Mouse (Mus musculus) mesoderm, embryonic 11.5 days (tissue): ENCODE measurements around the gene Ggta1.

ENCODE experiments used
- DNase-seq: peaks from one replicate; pipeline ENCODE4 v3.0.0-alpha.2; 2012; ENCODE audit warnings: low read depth, low spot score

Ggta1 gene

DNA sequence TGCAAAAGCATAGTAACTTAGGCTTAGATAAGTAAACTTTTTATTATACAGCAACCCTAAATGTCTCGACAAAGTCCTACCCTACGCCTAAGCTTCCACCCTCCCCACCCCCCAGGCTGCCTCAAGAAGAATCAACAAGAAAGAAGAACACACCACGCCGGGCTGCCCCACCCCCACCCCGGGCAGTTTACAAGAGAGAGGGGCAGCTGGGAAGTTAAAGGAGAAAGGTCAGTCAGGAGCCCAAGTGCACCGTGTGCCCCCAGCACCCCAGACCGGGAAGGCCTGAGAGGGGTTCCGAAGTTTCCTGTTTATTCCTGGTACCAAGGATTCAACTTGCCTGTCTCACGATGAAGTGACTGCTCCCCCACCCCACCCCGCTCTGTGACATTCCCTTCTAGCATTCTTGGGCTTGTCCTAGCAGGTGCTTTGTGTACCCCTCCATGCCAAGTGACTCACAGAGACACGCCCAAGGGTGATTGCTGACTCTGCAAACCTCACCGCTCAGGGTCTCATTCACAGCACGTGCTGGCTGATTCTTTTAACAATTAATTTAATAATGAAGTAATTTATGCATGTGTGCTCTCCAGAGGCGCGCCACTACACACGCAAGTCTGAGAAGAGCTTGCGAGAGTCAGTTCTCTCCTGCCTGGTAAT, 27.6 kb upstream of the Ggta1 start:
- no peak for DNase-seq

DNA sequence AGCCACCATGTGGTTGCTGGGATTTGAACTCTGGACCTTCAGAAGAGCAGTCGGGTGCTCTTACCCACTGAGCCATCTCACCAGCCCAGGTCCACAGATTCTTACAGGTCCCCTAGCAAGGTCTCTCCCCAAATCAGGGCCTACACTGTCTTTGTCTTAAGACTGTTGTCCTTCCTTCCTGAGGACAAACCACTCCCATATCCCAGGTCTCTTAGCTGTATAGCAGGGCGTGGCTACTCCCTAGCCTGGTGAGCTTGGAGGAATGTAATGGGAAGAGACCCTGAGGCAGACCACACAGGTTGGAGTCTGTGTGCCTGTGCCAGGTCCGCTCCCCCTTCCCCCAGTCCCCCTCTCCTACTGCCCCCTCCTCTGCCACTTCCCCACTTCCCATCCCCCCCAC, 24.7 kb upstream of the Ggta1 start:
- DNase-seq, result no peak

DNA sequence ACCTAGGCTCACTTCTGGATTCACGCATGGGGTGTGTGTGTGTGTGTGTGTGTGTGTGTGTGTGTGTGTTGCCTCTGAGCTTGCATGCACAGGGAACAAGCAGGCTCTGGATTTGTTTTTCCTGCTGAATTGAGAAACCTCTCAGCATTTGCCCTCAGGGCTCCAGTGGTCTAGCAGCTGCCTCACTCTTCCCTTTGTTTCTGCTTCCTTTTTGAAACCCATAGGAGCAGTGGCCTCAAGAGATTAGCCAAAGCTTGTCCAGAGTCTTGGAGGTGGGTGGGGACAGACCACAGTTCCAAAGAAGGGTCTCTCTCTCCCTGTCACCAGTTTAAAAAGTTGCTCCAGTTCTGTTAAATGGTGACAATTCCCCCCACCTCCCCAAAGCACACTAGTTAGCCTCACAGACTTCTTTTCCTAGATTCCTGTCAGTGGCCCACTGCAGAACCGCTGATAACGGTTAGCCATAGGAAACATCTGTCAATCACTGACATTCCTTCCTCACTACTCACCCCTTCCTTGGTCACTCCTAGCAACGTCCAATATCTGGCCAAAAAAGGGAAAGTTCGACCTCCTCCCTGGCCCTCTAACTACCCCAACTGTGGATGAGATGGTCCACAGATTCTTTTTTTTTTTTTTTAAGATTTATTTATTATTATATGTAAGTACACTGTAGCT, 24.1 kb upstream of the Ggta1 start:
- no peak for DNase-seq

DNA sequence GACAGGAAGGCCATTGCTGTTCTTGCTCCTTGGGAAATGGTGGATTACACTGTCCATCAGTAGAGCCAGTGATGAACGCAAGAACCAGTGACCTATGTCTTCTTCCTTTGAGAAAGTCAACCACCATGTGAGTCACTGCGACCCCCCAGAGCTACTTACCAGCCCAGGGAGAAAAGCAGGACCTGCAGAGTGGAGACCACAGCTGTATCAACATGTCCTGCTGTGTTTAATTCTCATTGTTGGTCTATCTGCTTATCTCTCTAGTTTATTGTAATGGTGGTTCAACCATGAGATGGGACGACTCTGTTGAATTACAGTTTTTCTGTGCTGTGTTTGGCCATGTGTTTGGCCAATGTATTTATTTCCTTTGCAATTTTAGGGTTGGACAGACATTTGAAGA, 21.1 kb upstream of the Ggta1 start:
- no peak for DNase-seq

DNA sequence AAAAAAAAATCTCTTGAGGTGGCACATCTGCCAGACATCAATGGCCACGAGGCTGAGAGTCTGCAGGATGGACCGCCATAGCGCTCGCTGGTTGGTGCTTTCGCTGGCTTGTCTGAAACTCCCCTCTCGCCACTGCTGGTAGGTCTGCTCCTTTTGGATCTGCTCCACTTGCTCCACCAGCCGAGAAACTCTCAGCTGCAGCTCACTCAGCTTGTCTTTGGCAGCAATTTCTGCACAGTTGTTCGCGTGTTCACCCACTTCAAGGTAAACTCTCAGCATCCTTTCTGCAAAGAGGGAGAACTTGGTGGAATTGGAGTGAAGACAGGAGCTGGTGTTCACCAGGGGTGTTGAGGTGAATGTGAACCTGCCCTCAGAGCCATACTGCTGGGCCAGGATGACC, 20.4 kb upstream of the Ggta1 start:
- no peak for DNase-seq

DNA sequence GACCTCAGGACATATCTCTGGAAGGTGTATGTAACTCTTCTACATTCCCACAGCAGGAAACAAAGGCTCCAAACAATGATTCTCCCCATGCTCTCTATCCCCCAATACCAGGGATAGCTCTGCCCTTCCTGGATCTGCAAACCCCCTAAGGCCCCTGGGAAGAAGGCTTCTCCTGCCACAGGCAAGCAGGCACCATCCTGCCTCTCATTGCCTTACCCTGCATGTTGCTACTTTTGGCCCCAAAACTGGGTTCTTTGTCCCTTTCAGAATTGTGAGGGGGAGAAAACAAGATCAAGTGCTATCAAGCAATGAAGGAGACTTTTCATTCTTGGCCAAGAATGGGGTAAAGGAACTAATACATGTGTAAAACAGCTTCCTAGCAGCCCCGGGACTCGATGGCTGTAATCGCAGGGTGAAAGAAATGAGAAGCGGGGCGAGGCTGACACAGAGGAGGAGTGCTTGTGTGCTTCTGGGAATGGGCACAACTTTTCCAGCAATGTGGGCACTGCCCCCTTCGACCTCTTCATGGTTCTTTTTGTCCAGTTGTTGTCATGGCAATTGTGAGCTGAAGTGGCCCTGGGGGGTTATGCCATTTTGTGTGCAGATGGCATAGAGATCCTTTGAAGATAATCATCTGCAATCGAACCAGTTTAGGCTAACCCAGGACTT, 18.4 kb upstream of the Ggta1 start:
- DNase-seq, result no peak

DNA sequence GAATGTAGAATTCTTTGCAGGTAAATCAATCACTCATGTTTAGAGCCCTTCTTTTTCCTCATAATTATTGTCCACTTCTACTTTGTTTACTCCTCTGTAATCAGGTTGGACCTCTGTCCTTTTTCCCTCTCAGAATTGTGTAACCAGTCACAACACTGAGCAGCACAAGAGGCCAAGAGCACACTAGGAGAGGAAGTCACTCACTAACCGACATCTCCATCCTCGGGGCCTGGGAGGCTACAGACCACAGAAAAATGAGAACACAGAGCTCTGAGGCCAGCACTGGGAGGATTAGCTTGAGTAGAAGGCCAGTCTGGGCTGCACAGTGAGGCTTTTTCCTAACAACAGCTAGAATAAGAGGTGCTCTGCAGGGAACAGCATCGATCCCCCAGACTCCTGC, 17.0 kb upstream of the Ggta1 start:
- no peak for DNase-seq

DNA sequence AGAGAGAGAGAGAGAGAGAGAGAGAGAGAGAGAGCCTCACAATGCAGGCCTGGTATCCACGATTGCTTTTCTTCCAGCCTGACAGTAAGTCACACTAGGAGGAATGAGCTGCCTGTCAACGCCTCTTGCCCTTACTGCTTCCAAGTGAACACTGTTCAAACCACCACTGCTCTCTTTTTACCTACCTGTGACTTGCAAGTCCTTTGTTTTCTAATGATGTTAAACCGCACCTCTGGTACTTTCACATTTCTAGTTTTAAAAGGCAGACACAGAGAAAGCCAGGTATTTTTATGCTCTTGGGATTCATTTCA, 15.7 kb upstream of the Ggta1 start:
- no peak for DNase-seq

DNA sequence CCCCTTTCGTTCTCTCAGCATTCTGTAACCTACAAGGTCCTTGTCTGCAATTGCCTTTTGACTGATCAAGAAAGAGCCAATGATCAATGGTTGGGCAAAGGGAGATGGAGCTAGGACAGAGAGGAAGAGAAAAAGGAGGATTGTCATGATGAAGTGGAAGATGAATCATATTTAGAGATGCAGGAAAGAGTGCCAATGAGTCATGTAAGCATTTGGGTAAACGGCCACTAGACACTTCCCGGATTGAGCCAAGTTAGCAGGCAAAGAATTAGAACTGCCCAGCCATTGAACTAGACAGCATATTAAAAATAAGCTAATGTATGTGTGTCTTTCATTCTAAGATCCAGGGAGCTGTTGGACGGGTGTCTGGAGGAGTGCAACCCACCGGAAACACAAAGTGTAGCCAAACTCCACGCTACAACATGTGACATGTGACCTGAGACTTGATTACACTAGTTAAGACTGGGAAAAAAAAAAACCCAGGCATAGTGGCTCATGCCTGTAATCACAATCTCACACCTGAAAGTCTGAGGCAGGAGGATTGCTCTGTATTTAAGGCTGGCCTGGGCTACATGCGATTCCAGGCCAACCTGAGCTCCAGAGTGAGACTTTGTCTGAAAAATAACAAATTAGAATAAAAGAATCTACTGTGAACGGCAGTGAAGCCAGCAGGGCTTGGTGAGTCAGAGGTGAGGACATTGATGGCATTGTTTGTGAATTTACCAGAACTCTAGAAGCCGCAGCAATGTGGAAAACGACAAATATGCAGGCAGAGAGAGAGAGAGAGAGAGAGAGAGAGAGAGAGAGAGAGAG, 15.2 kb upstream of the Ggta1 start:
- DNase-seq, result no peak

DNA sequence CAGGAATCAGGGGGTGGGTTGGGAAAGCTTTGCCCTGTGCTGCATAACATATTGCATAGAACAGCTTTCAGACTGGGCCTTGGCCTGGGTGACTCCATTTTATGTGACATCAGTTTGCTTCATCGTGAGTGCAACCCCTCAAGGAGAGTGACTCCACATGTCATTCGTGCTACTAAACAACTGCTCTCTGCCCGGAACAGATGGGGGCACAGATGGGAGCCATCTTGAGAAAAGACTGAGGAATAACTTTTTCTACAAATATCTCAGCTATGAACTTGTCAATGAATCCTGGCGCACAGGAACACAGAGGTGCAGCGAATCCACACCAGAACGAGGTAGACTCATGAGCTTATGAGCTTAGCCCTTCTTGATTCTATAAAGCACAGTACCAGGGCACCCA, 14.3 kb upstream of the Ggta1 start:
- DNase-seq, result no peak

DNA sequence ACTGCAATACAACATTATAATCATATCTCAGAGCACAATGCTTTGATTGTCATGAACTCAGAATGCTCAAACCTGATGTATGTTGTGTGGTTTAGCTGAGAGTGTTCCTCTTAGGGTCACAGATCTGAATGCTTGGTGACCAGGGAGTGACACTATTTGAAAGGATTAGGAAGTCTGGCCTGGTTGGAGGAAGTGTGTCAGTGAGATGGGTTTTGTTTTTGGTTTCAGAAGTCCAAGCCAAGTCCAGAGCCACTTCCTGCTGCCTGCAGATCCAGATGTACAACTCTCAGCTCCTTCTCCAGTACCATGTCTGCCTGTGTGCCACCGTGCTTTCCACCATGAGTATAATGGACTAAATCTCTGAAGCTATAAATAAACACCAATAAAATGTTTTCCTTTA, 11.9 kb upstream of the Ggta1 start:
- no peak for DNase-seq

DNA sequence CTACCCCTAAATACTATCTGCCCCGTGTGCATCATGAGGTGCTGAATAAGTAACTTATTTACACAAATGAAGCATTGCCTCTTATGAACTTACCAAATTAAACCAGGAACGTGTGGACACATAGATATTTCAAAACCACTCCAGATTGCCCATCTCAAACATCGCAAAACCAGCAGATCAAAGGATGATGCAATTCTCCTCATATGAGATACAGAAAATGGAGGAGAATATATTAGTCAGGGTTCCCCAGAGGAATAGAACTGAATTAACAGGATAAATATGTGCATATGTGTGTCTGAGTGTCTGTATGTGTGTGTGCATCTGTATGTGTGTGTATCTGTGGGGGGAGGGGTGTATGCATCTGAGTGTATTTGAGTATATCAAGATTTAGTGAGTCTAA, 6.2 kb upstream of the Ggta1 start:
- DNase-seq, result no peak

DNA sequence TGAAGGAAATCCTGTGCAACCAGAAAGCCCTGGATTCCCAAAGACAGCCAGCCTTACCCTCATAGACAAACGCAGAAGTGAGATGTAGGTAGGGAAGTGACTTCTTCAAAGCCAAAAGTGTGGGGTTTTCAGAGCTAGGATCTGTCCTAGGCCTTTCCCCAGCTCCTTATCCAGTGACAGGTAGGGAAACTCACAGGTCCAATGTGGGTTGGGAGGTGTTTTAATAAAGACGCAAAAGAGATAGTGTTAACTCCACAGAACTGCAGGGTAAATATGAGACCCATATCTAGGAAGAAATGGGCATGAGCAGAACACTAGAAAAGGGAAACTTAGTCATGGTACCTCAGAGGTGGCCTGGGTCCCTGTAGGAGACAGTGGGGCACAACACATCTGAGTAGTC, 5.2 kb upstream of the Ggta1 start:
- no peak for DNase-seq

DNA sequence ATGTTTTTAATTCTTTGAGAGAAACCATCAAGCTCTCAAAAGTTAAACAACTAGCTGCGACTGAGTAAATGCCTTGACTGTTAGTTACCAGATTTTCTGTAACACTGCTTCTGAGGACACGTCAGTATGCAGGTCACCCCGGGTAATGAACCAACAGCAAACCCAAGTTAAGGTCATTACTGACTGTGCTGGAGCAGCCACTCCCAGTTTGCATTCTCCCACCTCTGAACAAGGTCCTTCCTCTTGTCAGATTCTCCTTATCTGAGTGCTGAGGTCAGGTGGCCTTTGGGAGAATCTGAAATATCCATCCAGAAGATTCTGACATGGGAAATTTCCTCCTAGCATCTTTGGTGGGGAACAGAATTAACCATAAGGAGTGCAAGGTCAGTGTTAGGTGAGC, 4.8 kb upstream of the Ggta1 start:
- no peak for DNase-seq

DNA sequence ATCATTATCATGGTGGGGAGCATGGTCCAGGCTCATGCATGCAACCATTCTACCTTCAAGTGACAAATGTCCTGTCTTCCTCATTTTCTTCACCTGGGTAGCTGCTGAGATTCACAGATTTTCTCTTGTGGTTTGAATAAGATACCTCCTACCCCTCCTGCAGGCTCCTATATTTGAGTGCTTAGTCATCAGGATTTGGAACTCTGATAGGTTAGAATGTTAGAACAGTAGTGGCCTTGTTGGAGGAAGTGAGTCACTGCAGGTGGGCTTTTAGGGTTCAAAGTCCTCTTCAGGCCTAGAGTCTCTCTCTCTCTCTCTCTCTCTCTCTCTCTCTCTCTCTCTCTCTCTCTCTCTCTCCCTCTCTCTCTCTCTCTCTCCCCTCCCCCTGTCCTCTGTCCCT, 2.6 kb upstream of the Ggta1 start:
- no peak for DNase-seq

DNA sequence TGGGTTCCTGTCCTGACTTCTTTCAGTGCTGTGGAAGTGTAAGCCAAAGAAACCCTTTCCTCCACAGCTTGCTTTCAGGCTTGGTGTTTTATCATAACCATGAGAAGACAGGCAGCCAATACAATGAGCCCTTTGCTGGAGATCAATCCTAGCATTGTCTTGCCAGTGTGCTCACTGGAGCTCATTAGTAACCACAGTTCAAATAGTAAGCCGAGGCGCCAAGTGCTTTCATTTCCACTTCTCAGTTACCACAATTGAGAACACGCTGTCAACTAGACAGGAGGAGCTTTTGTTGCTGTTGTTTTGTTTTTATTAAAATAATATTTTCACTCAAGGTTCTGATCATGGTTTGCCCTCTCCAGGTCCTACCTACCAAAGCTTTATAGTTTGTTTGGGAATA, 1.5 kb upstream of the Ggta1 start:
- DNase-seq, result no peak

DNA sequence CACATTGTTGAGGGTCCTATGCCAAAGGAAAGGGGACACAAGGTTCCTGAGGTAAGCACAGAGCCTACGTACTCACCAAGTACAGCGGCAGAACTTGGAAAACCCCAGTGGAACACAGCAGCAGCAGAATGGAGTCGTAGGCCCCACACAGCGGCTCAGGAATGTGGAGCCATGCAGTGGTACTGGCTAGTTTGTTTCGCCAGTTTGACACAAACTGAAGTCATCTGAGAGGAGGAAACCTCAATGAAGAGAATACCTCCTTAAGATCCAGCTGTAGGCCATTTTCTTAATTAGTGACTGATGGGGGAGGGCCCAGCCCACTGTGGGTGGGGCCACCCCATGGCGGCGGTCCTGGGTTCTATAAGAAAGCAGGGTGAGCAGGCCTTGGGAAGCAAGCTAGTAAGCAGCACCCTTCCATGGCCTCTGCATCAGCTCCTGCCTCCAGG, 1.1 kb upstream of the Ggta1 start:
- no peak for DNase-seq

DNA sequence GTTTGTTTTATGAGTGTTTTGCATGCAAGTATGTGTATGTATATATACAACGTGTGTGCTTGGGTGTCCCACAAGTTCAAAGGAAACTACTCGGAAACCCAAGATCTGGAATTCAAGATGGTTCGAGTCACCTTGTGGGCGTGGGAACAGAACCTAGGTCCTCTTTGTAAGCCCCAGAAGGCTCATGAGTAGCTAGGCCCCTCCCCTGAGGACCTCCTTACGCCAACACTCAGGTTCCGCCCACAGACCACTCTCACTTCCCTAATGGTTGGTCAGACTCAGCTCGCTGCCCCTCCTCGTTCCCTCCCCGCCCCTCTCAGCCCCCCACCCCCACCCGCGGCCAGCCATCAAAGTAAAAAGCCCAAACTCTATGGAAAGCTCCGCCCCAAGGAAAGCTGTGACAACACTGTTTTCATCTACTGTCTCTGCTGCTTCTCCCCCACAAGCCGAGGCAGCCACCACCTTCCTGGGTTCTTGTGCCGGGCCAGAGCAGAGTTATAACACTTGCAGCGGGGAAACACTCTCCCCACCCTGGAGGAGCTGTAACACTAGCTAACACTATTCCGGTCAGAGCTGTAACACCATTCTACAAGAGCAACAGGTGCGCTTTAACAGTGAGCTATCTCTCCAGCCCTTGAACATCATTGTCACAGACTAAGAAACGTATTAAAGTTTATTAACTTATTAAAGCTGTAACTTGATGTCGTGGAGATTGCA, 499 bp upstream of the Ggta1 start:
- DNase-seq, result peak; percentile 82

DNA sequence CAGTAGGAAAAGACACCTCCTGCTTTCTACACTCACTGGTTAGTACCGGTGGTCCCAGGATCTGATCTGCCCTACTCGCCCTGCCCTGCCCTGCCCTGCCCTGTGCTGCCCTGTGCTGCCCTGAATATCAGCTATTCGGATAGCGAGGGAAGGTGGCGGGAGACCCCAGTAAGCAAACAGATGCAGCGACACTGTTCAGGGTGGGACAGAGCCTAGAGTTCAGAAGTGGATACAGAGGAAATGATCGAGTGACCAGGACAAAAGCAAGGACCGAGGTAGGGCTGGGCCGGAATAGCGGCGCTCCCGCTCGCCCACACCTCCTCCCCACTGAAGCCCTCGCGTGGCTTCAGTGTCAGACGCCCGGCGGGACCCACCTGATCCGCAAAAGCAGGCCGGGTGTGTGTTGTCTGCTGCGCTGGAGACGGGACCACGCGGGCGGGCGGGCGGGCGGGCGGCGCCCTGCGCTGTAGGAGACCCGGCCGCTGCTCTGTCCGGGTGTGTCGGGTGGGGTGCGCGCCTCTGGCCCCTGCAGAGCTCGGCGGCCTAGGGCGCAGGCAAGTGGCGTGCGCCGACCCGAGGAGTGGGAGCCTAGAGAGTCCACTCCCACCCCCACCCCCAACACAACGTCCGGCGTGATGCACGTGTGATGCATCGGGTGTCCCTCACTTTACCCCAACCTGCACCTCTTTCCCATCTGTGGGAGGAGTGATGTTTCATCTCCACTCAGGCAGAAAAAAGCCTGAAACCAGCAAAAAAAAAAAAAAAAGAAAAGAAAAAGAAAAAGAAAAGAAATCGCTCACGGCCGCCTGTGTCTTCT, 852 bp downstream of the Ggta1 start:
- peak; percentile 63 for DNase-seq

DNA sequence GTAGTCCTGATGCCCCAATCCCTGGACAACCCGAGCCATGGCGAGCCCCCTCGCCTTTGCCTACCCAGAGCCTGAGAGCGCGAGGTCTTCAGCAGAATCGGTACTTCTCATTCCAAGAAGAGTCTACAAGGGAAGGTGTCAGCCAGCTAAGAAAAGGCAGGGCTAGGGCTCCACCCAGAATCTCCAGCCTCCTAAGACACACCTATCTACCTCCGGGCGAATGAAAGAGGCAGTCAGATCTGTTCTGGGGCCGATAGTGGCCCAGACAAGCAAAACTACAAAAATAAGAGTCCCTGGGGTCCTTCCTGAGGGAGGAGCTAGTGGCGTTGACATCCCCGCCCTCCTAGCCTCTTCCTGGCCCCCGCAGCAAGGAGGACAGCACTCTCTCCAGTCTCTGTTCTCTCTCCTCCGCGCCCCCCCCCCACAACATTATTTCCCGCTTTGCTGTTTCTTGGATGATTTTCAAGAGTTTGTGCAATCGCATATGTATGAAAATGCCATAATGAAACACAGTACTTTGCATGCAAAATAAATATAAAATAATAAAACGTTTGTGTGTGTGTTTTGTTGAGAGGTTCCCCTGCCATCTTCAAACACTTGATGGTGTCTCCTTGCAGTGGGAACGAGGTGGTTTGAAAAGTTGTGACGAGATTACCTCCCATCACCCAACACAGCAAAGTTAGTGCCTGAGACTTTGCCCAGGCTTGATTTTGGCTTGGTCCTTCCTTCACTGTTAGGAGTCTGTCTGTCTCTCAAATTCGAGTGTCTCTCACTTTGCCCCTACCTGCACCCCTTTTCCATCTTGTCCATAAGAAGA, 1.7 kb downstream of the Ggta1 start:
- DNase-seq, result no peak
